Mouse (Mus musculus) embryonic fibroblast, embryonic 13.5 days (primary cell): ENCODE results near the gene Cd3eap.

Experiments used
- CTCF ChIP-seq: IDR thresholded peaks from 2 replicates; pipeline ENCODE4 v1.5.1; 2011; ENCODE audit warnings: mild to moderate bottlenecking, control low read depth, low read length, moderate library complexity, borderline replicate concordance; ENCODE audit not compliant: insufficient read depth
- POLR2A ChIP-seq: IDR thresholded peaks from 2 replicates; pipeline ENCODE4 v1.6.1; 2011; ENCODE audit warnings: low read depth, mild to moderate bottlenecking, control low read depth, low read length, moderate library complexity

GRCm38 (mm10) chr7:19394484-19394883 lies 35.2 kb upstream of the Cd3eap start:
- TF ChIP-seq POLR2A (no peak), CTCF (no peak)
